Mouse (Mus musculus) G1E (cell line): ENCODE measurements around the gene AW551984. TPM values are rescaled to one million over a fixed set of nuclear protein-coding genes. Genes with fewer than 3 reads are reported as not detected.

Experiments
- ATAC-seq: 2 replicates; pipeline ENCODE4 v1.8.0; 2016; ENCODE audit warnings: mild to moderate bottlenecking; ENCODE audit not compliant: insufficient number of reproducible peaks, poor library complexity, low FRiP score, severe bottlenecking; ENCODE audit errors: extremely low read depth
- DNase-seq: peaks from one replicate; pipeline ENCODE4 v3.0.0; 2012; ENCODE audit warnings: low spot score
- H3K27me3 ChIP-seq: 2 replicates; pipeline ENCODE4 v1.6.1; 2012; ENCODE audit warnings: mild to moderate bottlenecking, low read length, inconsistent platforms; ENCODE audit not compliant: insufficient read depth
- H3K36me3 ChIP-seq: replicated peaks from 2 replicates; pipeline ENCODE3; 2012; ENCODE audit warnings: mild to moderate bottlenecking, inconsistent platforms
- H3K4me1 ChIP-seq: 2 replicates; pipeline ENCODE4 v1.6.1; 2012; ENCODE audit warnings: low read depth, low read length, inconsistent platforms, mixed read lengths; ENCODE audit not compliant: insufficient read depth
- H3K4me3 ChIP-seq: 2 replicates; pipeline ENCODE4 v1.5.1; 2012; ENCODE audit warnings: low read depth, mild to moderate bottlenecking, inconsistent platforms, low read length, moderate library complexity, mixed read lengths
- H3K9me3 ChIP-seq: replicated peaks from 2 replicates; pipeline ENCODE4 v1.6.1; 2012; ENCODE audit warnings: inconsistent platforms
- CTCF ChIP-seq: IDR thresholded peaks from 2 replicates; pipeline ENCODE4 v1.5.1; 2012; ENCODE audit warnings: low read depth, low read length, inconsistent platforms, mixed read lengths
- GATA1 ChIP-seq: IDR thresholded peaks from 2 replicates; pipeline ENCODE4 v1.6.1; 2012; ENCODE audit warnings: borderline replicate concordance, low read length, inconsistent platforms, mixed read lengths
- GATA2 ChIP-seq: IDR thresholded peaks from 2 replicates; pipeline ENCODE4 v1.6.1; 2012; ENCODE audit warnings: low read depth, low read length, inconsistent platforms, borderline replicate concordance
- POLR2AphosphoS5 ChIP-seq: IDR thresholded peaks from 2 replicates; pipeline ENCODE4 v1.6.1; 2012; ENCODE audit warnings: low read depth, low read length, inconsistent platforms; ENCODE audit not compliant: insufficient replicate concordance
- TAL1 ChIP-seq: conservative IDR thresholded peaks from 2 replicates; pipeline ENCODE4 v1.6.1; 2012; ENCODE audit warnings: low read depth, low read length, inconsistent platforms, mixed read lengths
- polyA plus RNA-seq: library from polyadenylated mRNA; stranded (reverse); fragments of >175 nt; gene quantifications from 2 replicates; pipeline ENCODE4 v1.2.3, GENCODE M21; 2012
- total RNA-seq, 2 experiments: library from RNA; stranded (forward) in 1 of 2; stranded (reverse) in 1 of 2; fragments of 200-1000 nt in 1 of 2; fragments of >200 nt in 1 of 2; fragmentation: Nextera tagmentation in 1 of 2; gene quantifications; 2 replicates each; pipeline ENCODE4 v1.2.3; 2014 to 2017

Gene AW551984
- total RNA-seq (2014; fragmentation: Nextera tagmentation) (not detected in 2 replicates), total RNA-seq (2017) (0.27 TPM in 1 of 2 replicates, not detected in the other), polyA plus RNA-seq (not detected in 2 replicates)

GRCm38 (mm10) chr9:39603999-39604453, at the start of gene AW551984:
Gene AW551984 (minus strand): TSS chr9:39604403.
- Histone ChIP-seq H3K27me3 (no peaks in the 10 kb centered on the region), H3K4me1 (no peaks in the 10 kb centered on the region), H3K9me3 (no peaks in the 10 kb centered on the region), H3K36me3 (no peaks in the 10 kb centered on the region), H3K4me3 (no peak within 1 kb of the TSS)
- TF ChIP-seq GATA1 (no peak), GATA2 (no peak), TAL1 (no peak), POLR2AphosphoS5 (no peak), CTCF (no peak)
- DNase-seq (no peak), ATAC-seq (no peak)

- DNase-seq (no peak), ATAC-seq (no peak)
- H3K27me3 ChIP-seq = no peaks in the 10 kb centered on the region
- H3K9me3 ChIP-seq = no peaks in the 10 kb centered on the region
- no peak for TF ChIP-seq POLR2AphosphoS5
- no peak for TF ChIP-seq CTCF
- TF ChIP-seq TAL1 = no peak
- TF ChIP-seq GATA2 = no peak
- no peak for TF ChIP-seq GATA1
- no peaks in the 10 kb centered on the region for H3K36me3 ChIP-seq
- no peaks in the 10 kb centered on the region for H3K4me1 ChIP-seq
- no peak overlapping the region for H3K4me3 ChIP-seq
These were observed 43.2 kb upstream of the AW551984 start for GRCm38 (mm10) chr9:39647382-39647781.

- ATAC-seq = no peak
- H3K4me3 ChIP-seq = no peak within 1 kb of the TSS
- no peak for DNase-seq
These were observed 40.6 kb upstream of the AW551984 start, which contains the start of gene Olfr961 for GRCm38 (mm10) chr9:39644785-39645184. Gene Olfr961 (plus strand): TSS chr9:39645085.

DNA sequence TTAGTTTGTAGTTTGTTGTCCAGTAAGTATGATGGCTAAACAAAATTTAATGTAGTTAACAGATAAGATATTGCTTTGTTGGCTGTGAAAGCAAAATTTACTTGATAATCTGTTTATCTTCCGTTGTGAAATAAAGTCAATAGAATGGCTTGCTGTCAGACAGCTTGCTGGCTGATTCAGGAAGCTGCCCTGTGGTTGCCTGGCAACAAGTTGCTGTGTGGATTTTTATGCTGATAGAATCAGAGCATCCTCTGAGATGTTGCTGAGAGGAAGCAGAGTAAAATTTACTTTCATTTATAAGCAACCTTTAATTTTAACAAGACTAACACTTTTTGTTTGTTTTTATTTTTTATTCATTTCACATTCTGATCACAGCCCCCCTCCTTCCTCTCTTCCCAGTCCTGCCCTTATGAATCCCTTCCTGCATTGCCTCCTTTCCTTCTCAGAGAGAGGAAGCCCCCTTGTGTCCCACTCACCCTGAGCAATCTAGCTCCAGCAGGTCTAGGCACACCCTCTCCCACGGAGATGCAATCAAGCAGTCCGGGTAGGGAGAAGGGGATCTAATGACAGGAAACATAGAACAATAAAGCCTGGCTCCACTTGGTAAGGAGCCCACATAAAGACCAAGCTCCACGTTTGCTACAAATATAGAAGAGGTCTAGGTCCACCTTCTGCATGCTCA, 29.9 kb upstream of the AW551984 start:
- DNase-seq (no peak), ATAC-seq (no peak)
- no peak for TF ChIP-seq CTCF
- TF ChIP-seq GATA2 = no peak
- TF ChIP-seq TAL1 = no peak
- no peak for TF ChIP-seq POLR2AphosphoS5
- TF ChIP-seq GATA1 = no peak
- Histone ChIP-seq H3K9me3 (no peaks in the 10 kb centered on the region), H3K36me3 (no peaks in the 10 kb centered on the region), H3K4me1 (no peaks in the 10 kb centered on the region), H3K27me3 (no peaks in the 10 kb centered on the region), H3K4me3 (no peak overlapping the region)

More at GRCm38 (mm10) chr9:39644785-39645184, 40.6 kb upstream of the AW551984 start, which contains the start of gene Olfr961:
- no peaks in the 10 kb centered on the region for H3K36me3 ChIP-seq
- H3K27me3 ChIP-seq = no peaks in the 10 kb centered on the region
- TF ChIP-seq CTCF = no peak
- no peak for TF ChIP-seq POLR2AphosphoS5
- TF ChIP-seq TAL1 = no peak
- TF ChIP-seq GATA2 = no peak
- TF ChIP-seq GATA1 = no peak
- H3K4me1 ChIP-seq = no peaks in the 10 kb centered on the region
- H3K9me3 ChIP-seq = no peaks in the 10 kb centered on the region

- Histone ChIP-seq H3K36me3 (no peaks in the 10 kb centered on the region), H3K27me3 (no peaks in the 10 kb centered on the region), H3K4me3 (no peak overlapping the region), H3K4me1 (no peaks in the 10 kb centered on the region), H3K9me3 (no peaks in the 10 kb centered on the region)
- no peak for DNase-seq
- TF ChIP-seq POLR2AphosphoS5 (no peak), CTCF (no peak), GATA1 (no peak), TAL1 (no peak), GATA2 (no peak)
- ATAC-seq = no peak
These were observed 24.9 kb upstream of the AW551984 start for GRCm38 (mm10) chr9:39629069-39629468.

DNA sequence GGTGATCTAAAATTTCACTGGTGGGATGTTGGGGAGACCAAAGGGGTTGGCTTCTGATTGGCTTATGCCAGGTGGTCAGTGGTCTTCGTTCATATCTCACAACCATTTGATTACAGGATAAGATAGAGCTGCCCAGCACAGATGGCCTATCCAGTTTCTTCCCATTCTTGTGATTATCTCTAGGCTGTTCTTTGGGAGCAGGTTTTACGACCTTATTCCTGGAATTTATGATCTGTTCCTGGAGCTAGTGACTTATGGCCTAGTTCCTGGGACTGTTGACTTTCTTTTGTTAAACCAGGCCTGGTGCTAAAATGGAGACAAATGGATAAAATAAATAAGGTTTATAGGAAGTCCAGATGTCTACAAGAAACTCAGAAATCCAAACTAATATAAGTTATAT, 20.5 kb upstream of the AW551984 start:
- no peak for TF ChIP-seq GATA1
- TF ChIP-seq TAL1 = no peak
- TF ChIP-seq POLR2AphosphoS5 = no peak
- TF ChIP-seq CTCF = no peak
- no peak for TF ChIP-seq GATA2
- no peak for ATAC-seq

More for the DNA sequence above, 20.5 kb upstream of the AW551984 start:
- no peaks in the 10 kb centered on the region for H3K36me3 ChIP-seq
- H3K4me3 ChIP-seq = no peak overlapping the region
- H3K27me3 ChIP-seq = no peaks in the 10 kb centered on the region
- no peak for DNase-seq
- H3K9me3 ChIP-seq = no peaks in the 10 kb centered on the region
- H3K4me1 ChIP-seq = no peaks in the 10 kb centered on the region
